Mouse (Mus musculus) testis, postnatal 10 days (tissue): Measurements from ENCODE around the gene Myo15b.

ENCODE experiments used
- DNase-seq: peaks from one replicate; pipeline ENCODE4 v3.0.0; 2021; ENCODE audit warnings: low spot score

Myo15b gene

GRCm38 (mm10) chr11:115875935-115876334 lies 17.7 kb downstream of the Myo15b start:
- DNase-seq = no peak

GRCm38 (mm10) chr11:115876438-115876837 lies 18.2 kb downstream of the Myo15b start:
- no peak for DNase-seq

GRCm38 (mm10) chr11:115877174-115877755 lies 19.1 kb downstream of the Myo15b start:
- no peak for DNase-seq

- no peak for DNase-seq
Observed at GRCm38 (mm10) chr11:115878071-115878470, 19.9 kb downstream of the Myo15b start.

- peak; percentile 59 for DNase-seq
Observed at GRCm38 (mm10) chr11:115881002-115881401, 22.8 kb downstream of the Myo15b start.

- no peak for DNase-seq
Observed at GRCm38 (mm10) chr11:115883251-115883650, 25.0 kb downstream of the Myo15b start.

- no peak for DNase-seq
Observed at GRCm38 (mm10) chr11:115884361-115884760, 26.2 kb downstream of the Myo15b start.

GRCm38 (mm10) chr11:115885281-115885680 lies 27.1 kb downstream of the Myo15b start:
- no peak for DNase-seq

- no peak for DNase-seq
Observed at GRCm38 (mm10) chr11:115886446-115886845, 28.2 kb downstream of the Myo15b start.

GRCm38 (mm10) chr11:115888020-115888419 lies 29.8 kb downstream of the Myo15b start:
- DNase-seq = no peak

- no peak for DNase-seq
Observed at GRCm38 (mm10) chr11:115889159-115889558, 31.0 kb downstream of the Myo15b start.

GRCm38 (mm10) chr11:115892213-115892612 lies 34.0 kb downstream of the Myo15b start:
- DNase-seq = no peak

- DNase-seq = no peak
Observed at GRCm38 (mm10) chr11:115893071-115893470, 34.9 kb downstream of the Myo15b start.

GRCm38 (mm10) chr11:115894755-115895520 lies 36.7 kb downstream of the Myo15b start:
- DNase-seq = no peak

GRCm38 (mm10) chr11:115898446-115898845 lies 40.2 kb downstream of the Myo15b start:
- no peak for DNase-seq

- DNase-seq = peak; percentile 75
Observed at GRCm38 (mm10) chr11:115898886-115899285, 40.7 kb downstream of the Myo15b start.

GRCm38 (mm10) chr11:115899486-115900266 lies 41.5 kb downstream of the Myo15b start, which contains the start of gene Smim5:
Smim5 (plus strand) TSS chr11:115899966.
- no peak for DNase-seq

- no peak for DNase-seq
Observed at GRCm38 (mm10) chr11:115900561-115901337, 42.5 kb downstream of the Myo15b start.

- no peak for DNase-seq
Observed at GRCm38 (mm10) chr11:115901338-115902161, 43.3 kb downstream of the Myo15b start.

- no peak for DNase-seq
Observed at GRCm38 (mm10) chr11:115902177-115902576, 44.0 kb downstream of the Myo15b start.

GRCm38 (mm10) chr11:115902831-115903230 lies 44.6 kb downstream of the Myo15b start:
- peak; percentile 71 for DNase-seq
